Mouse (Mus musculus) stomach, embryonic 14.5 days (tissue): ENCODE results near the gene Tmem45a2. TPM values are rescaled to one million over a fixed set of nuclear protein-coding genes. Genes with fewer than 3 reads are reported as not detected.

Experiments used
- ATAC-seq: fragments of 200-750 bp; cut with Nextera tagmentation; 2 replicates; pipeline ENCODE4 v1.8.0; 2017; ENCODE audit warnings: low read depth, moderate TSS enrichment; ENCODE audit not compliant: insufficient number of reproducible peaks, insufficient read depth, low FRiP score
- H3K27ac ChIP-seq: fragments of 300-500 bp; sonication (generic); 2 replicates; pipeline ENCODE4 v1.5.1; 2014; ENCODE audit warnings: mild to moderate bottlenecking, low read length, moderate library complexity, mixed read lengths
- H3K27me3 ChIP-seq: fragments of 300-500 bp; sonication (generic); 2 replicates; pipeline ENCODE4 v1.6.1; 2014; ENCODE audit warnings: low read length, control low read depth, mixed read lengths; ENCODE audit not compliant: control insufficient read depth, insufficient read depth
- H3K36me3 ChIP-seq: fragments of 300-500 bp; sonication (generic); 2 replicates; pipeline ENCODE4 v1.6.1; 2014; ENCODE audit warnings: mild to moderate bottlenecking, control low read depth, low read length, moderate library complexity, mixed read lengths; ENCODE audit not compliant: control insufficient read depth, insufficient read depth
- H3K4me1 ChIP-seq: fragments of 300-500 bp; sonication (generic); 2 replicates; pipeline ENCODE4 v1.6.1; 2014; ENCODE audit warnings: low read length, control low read depth, mixed read lengths; ENCODE audit not compliant: control insufficient read depth, insufficient read depth
- H3K4me2 ChIP-seq: fragments of 300-500 bp; sonication (generic); replicated peaks from 2 replicates; pipeline ENCODE4 v1.6.1; 2014; ENCODE audit warnings: low read depth, low read length, control low read depth
- H3K4me3 ChIP-seq: fragments of 300-500 bp; sonication (generic); 2 replicates; pipeline ENCODE4 v1.5.1; 2014; ENCODE audit warnings: low read depth, low read length, control low read depth
- H3K9ac ChIP-seq: fragments of 300-500 bp; sonication (generic); replicated peaks from 2 replicates; pipeline ENCODE4 v1.6.1; 2014; ENCODE audit warnings: low read depth, mild to moderate bottlenecking, control low read depth, low read length, moderate library complexity, mixed read lengths
- H3K9me3 ChIP-seq: fragments of 300-500 bp; sonication (generic); 2 replicates; pipeline ENCODE4 v1.6.1; 2016; ENCODE audit warnings: low read depth, low read length, control low read depth; ENCODE audit not compliant: control insufficient read depth
- WGBS: fragments of 180-500 bp; shearing (Covaris S2); extraction: QIAGEN DNeasy Blood & Tissue Kit; methylation state at CpG from one replicate; pipeline ENCODE4 v1.1.7; 2014; 5-methylcytosine and 5-hydroxymethylcytosine counted together
- polyA plus RNA-seq: library from polyadenylated mRNA; unstranded; fragments of >200 nt; fragmentation: Nextera tagmentation; extraction: Ambion mirVana; gene quantifications from 2 replicates; pipeline ENCODE4 v1.2.1, GENCODE M21; 2014

Tmem45a2 gene
- polyA plus RNA-seq, result 0.08 TPM in 1 of 2 replicates, not detected in the other

DNA sequence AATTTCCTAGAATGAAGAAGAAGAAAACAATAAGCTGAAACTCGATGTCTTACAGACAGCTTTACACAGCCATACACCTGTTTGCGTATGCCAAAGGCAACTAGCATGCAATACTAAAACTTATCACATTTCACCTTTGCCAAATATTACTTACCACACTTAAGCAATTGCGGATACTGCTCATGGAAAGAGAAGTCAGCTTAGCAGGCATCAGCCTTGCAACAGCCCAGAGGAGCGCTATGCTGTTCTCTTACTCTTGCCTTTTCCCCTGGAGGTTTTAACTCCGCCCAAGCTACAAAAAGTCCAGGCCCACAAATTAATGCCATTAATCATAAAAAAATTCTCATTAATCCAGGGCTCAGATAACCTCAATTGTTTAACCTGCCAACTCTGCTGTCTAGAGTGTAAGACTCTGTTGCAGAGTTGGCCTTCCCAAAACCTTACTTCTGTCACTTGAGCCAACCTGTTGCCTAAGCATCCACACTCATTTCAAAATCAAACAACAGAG lies at the start of gene Tmem45a2:
Gene Tmem45a2 (minus strand): TSS at position 241 of the 508 bp plus-strand sequence.
- no peaks in the 10 kb centered on the region for H3K4me1 ChIP-seq
- no peak within 1 kb of the TSS for H3K27ac ChIP-seq
- 93% methylated on average over 5 of the region's 5 CpGs for WGBS
- ATAC-seq, result no peak
- H3K27me3 ChIP-seq, result no peaks in the 10 kb centered on the region
- no peak within 1 kb of the TSS for H3K4me3 ChIP-seq
- no peaks in the 10 kb centered on the region for H3K9me3 ChIP-seq
- H3K4me2 ChIP-seq, result no peak within 1 kb of the TSS
- H3K36me3 ChIP-seq, result no peaks in the 10 kb centered on the region
- H3K9ac ChIP-seq, result no peak within 1 kb of the TSS

DNA sequence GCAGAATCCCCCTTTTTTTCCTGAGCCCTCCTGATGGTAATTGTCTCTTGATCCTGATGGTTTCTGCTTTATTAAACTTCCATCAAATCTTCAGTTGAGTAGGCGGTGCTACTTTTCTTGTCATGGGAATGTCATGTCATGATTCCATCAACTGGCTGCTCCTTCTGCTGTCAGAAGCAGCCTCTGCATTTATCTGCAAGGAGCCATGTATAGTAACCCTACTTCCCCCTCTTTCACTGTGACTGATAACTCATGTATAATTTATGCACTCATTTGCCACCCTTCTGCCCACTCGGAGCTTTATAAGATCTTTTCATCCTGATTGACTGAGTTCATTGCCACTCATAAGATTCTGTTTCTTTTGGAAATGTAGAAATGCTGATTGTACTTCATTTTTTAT lies 46.4 kb upstream of the Tmem45a2 start:
- no peaks in the 10 kb centered on the region for H3K27me3 ChIP-seq
- no peak overlapping the region for H3K9ac ChIP-seq
- ATAC-seq, result no peak
- no peaks in the 10 kb centered on the region for H3K36me3 ChIP-seq
- 85% methylated on average over 2 of the region's 2 CpGs for WGBS
- no peak overlapping the region for H3K4me2 ChIP-seq
- H3K27ac ChIP-seq, result no peak overlapping the region
- no peak overlapping the region for H3K4me3 ChIP-seq
- H3K4me1 ChIP-seq, result peaks cover 2% of the 10 kb centered on the region; the same call in 1 of the 2 replicates
- H3K9me3 ChIP-seq, result no peaks in the 10 kb centered on the region

DNA sequence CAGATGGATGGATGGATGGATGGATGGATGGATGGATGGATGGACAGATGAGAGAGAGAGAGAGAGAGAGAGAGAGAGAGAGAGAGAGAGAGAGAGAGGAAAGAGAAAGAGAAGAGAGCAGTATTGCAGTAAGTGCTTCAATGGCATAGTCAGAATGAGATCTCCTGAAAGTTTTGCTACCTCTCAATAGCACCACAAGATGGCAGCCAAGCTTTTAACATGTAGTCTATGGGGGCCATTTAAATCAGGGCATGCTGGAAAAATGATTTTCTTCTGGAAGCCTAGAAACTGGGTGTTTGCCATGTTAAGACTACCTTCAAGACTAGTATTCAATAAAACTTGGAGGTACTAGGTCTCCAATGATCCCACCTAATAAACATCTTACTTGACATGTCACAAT lies 44.9 kb upstream of the Tmem45a2 start:
- Histone ChIP-seq H3K27ac (no peak overlapping the region), H3K36me3 (no peaks in the 10 kb centered on the region), H3K9ac (no peak overlapping the region), H3K27me3 (no peaks in the 10 kb centered on the region), H3K4me1 (no peaks in the 10 kb centered on the region), H3K4me2 (no peak overlapping the region), H3K9me3 (no peaks in the 10 kb centered on the region), H3K4me3 (no peak overlapping the region)
- ATAC-seq, result no peak

DNA sequence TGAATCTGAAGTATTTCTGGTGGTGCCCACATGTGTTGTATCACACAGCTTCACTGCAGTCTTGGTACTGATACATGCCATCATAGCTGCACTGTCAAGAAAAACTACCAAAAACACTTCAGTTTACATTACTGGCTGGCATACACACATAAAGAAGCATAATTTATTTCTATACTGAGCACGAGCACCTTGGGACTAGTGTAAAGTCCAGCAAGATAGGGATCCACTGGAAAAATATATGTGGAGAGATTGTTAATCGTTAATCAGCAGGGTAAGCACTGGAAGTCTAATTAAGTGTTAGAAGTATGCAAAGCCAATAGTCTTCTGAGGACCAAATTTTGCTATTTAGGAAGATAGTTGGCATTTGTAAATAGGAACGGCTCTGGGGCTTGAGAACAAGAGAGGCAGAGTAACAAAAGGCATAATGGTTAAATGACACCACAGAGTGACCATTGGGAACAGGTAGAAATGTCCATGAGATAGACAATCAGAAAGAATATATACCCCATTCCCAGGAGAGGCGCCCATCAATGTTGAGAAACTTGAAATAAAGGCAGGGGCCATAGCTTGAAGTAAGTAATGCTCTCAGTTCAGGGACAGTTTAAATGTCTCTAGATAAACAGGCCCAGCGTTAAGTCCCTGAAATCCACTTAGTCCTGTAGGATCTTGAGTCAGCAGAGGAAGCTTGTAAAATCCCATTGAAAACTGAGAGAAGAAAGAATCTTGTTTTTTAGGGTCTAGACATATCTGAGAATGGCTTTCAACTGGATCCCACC lies 35.2 kb upstream of the Tmem45a2 start:
- Histone ChIP-seq H3K4me1 (no peaks in the 10 kb centered on the region), H3K36me3 (no peaks in the 10 kb centered on the region), H3K27me3 (no peaks in the 10 kb centered on the region), H3K27ac (no peak overlapping the region), H3K9me3 (no peaks in the 10 kb centered on the region), H3K9ac (no peak overlapping the region), H3K4me3 (no peak overlapping the region), H3K4me2 (no peak overlapping the region)
- 70% methylated on average over 5 of the region's 5 CpGs for WGBS
- no peak for ATAC-seq

DNA sequence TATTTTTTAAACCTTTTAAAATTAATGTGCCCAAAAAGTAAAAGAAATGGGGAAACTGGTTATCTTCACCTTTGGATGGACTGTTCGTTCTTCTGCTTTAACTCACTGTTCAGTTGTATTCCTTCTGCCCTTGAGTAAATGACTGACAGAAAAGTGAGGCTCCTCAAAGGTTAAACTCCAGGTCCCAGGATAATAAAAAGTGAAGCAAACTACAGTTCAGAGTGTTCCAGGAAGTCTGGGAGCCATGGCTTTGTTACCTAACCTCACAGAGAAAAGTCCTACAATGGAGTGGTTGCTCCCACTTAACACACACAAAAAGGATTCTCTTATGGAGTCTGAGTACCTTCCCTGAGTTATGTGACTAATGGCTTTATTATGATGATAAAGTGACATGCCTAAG lies 30.0 kb upstream of the Tmem45a2 start:
- ATAC-seq, result no peak
- H3K36me3 ChIP-seq, result no peaks in the 10 kb centered on the region
- no peak overlapping the region for H3K4me2 ChIP-seq
- no peaks in the 10 kb centered on the region for H3K9me3 ChIP-seq
- 78% methylated on average over 1 of the region's 1 CpGs for WGBS
- peaks cover 3% of the 10 kb centered on the region; the same call in 1 of the 2 replicates for H3K4me1 ChIP-seq
- H3K27me3 ChIP-seq, result no peaks in the 10 kb centered on the region
- no peak overlapping the region for H3K9ac ChIP-seq
- no peak overlapping the region for H3K27ac ChIP-seq
- H3K4me3 ChIP-seq, result no peak overlapping the region

DNA sequence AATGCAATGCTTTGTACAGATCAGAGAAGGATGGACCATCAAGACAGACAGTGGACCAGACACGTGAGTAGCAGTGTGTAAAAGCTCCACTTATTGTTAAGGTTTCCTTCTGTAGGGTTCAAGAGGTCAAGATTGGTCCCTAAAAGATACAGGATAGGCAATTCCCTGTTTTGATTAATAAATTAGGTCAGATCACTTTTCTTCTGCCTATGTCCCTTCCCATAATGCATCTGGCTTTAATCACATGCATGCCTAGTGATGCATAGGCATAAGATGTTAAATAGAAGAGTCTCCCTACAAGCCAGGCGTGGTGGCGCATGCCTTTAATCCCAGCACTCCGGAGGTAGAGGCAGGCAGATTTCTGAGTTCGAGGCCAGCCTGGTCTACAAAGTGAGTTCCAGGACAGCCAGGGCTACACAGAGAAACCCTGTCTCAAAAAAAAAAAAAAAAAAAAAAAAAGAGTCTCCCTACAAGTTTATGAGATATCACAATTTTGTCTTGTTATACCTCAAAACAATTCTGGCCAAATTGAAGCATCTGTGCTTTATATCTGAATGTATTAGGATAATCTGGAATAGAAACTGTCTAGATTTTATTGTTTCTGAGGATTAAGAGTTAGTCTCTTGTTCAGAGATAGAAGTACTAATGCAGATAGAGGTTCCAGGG lies 28.5 kb upstream of the Tmem45a2 start:
- Histone ChIP-seq H3K4me3 (no peak overlapping the region), H3K4me2 (no peak overlapping the region), H3K27ac (no peak overlapping the region), H3K9ac (no peak overlapping the region), H3K36me3 (no peaks in the 10 kb centered on the region), H3K27me3 (no peaks in the 10 kb centered on the region), H3K9me3 (no peaks in the 10 kb centered on the region), H3K4me1 (peaks cover 3% of the 10 kb centered on the region; the same call in 1 of the 2 replicates)
- WGBS, result 75% methylated on average over 5 of the region's 5 CpGs
- ATAC-seq, result no peak

DNA sequence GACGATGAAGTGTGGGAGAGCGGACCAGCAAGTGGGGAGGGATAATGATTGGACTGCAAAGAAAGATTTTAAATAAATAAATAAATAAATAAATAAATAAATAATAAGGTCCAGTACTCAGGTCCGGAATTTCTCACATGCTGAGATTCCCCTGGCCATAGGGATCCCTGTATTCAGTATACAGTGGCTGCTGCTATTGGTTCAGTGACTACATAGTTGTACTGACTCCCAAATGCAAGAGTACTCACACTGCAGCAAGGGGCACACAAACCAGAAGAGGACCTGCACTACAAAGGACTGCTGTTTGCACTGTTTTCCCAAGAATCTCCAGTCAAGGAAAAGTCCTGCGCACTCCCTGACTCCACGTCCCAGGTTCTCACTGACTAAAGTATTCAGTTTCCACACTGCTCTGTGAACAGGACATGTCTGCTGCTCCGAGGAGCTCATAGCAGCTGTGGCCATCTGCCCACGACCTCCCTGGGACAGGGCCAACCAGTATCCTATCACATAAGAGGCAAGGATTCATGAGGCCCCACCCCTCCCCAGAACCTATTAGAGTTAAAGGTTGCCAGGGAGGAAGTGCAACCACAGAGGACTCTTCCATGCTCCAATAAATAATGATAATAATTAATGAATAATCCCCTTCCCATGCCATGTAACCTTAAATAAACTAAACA lies 27.4 kb upstream of the Tmem45a2 start:
- no peak overlapping the region for H3K4me3 ChIP-seq
- no peaks in the 10 kb centered on the region for H3K27me3 ChIP-seq
- H3K4me1 ChIP-seq, result peaks cover 3% of the 10 kb centered on the region; the same call in 1 of the 2 replicates
- no peak overlapping the region for H3K4me2 ChIP-seq
- WGBS, result 50% methylated on average over 7 of the region's 7 CpGs
- peak; percentile 18; the same call in 1 of the 2 replicates for ATAC-seq
- no peaks in the 10 kb centered on the region for H3K36me3 ChIP-seq
- H3K9me3 ChIP-seq, result no peaks in the 10 kb centered on the region
- H3K27ac ChIP-seq, result no peak overlapping the region
- no peak overlapping the region for H3K9ac ChIP-seq

DNA sequence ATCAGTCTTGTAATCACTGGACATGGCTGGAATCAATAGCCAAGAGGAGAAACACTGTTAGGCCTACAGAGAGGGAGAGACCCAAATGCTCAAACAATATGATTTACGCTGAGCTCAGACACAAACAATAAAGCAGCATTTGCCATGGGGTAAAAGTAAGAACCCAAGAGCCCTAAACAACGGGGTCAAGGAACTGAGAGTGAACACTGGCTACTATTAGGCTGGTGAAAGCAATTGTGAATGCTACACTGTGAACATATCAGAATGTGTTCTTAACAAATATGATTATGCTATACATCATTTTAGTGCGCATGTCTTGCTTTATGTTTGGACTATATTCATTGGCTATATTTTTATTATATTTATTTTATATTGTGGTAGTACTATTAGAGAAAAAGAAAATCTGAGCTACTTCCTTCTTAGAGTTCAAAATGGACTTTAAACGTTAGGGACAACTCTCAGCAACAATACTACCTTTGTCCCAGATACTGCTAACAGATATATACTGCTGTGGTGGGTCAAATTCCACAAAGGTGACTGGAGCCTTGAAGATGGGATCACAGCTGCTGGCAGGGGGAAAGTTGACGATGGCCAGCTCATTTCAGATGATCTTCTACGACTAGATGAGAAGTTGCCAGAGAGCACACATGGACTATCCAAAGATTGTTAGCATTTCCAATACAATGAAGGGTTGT lies 21.9 kb upstream of the Tmem45a2 start:
- Histone ChIP-seq H3K4me3 (no peak overlapping the region), H3K9me3 (no peaks in the 10 kb centered on the region), H3K9ac (no peak overlapping the region), H3K27ac (no peak overlapping the region), H3K4me1 (no peaks in the 10 kb centered on the region), H3K36me3 (no peaks in the 10 kb centered on the region), H3K27me3 (no peaks in the 10 kb centered on the region), H3K4me2 (no peak overlapping the region)
- 64% methylated on average over 6 of the region's 6 CpGs for WGBS
- no peak for ATAC-seq
